Mouse (Mus musculus) midbrain, embryonic 15.5 days (tissue): ENCODE measurements around the gene Mis18a. TPM values are rescaled to one million over a fixed set of nuclear protein-coding genes. Genes with fewer than 3 reads are reported as not detected.

Experiments used
- ATAC-seq: fragments of 200-750 bp; cut with Nextera tagmentation; replicated peaks from 2 replicates; pipeline ENCODE4 v1.8.0; 2017; ENCODE audit warnings: moderate TSS enrichment
- H3K27ac ChIP-seq: fragments of 300-500 bp; sonication (generic); 2 replicates; pipeline ENCODE4 v1.5.1; 2015; ENCODE audit warnings: mild to moderate bottlenecking, inconsistent platforms
- H3K27me3 ChIP-seq: fragments of 300-500 bp; sonication (generic); replicated peaks from 2 replicates; pipeline ENCODE4 v1.6.1; 2015; ENCODE audit warnings: inconsistent platforms
- H3K36me3 ChIP-seq: fragments of 300-500 bp; sonication (generic); replicated peaks from 2 replicates; pipeline ENCODE4 v1.6.1; 2015; ENCODE audit warnings: inconsistent platforms
- H3K4me1 ChIP-seq: fragments of 300-500 bp; sonication (generic); 2 replicates; pipeline ENCODE4 v1.6.1; 2015; ENCODE audit warnings: inconsistent platforms
- H3K4me2 ChIP-seq: fragments of 300-500 bp; sonication (generic); 2 replicates; pipeline ENCODE4 v1.6.1; 2015; ENCODE audit warnings: inconsistent platforms, mild to moderate bottlenecking, moderate library complexity
- H3K4me3 ChIP-seq: fragments of 300-500 bp; sonication (generic); 2 replicates; pipeline ENCODE4 v1.5.1; 2015; ENCODE audit warnings: mild to moderate bottlenecking, inconsistent platforms
- H3K9ac ChIP-seq: fragments of 300-500 bp; sonication (generic); 2 replicates; pipeline ENCODE4 v1.6.1; 2015; ENCODE audit warnings: mild to moderate bottlenecking, inconsistent platforms
- H3K9me3 ChIP-seq: fragments of 300-500 bp; sonication (generic); 2 replicates; pipeline ENCODE4 v1.6.1; 2016; ENCODE audit warnings: inconsistent platforms
- WGBS: fragments of 180-500 bp; shearing (Covaris S2); methylation state at CpG from one replicate; pipeline ENCODE4 v1.1.7; 2015; ENCODE audit warnings: mixed read lengths; 5-methylcytosine and 5-hydroxymethylcytosine counted together
- polyA plus RNA-seq: library from polyadenylated mRNA; unstranded; fragments of >200 nt; fragmentation: Nextera tagmentation; extraction: Ambion mirVana; gene quantifications from 2 replicates; pipeline ENCODE4 v1.2.1, GENCODE M21; 2015

Gene Mis18a
- polyA plus RNA-seq, 1 experiment from 2014 or later, result 28.7 TPM

- no peak overlapping the region for H3K27ac ChIP-seq
- ATAC-seq, result no peak
- 95% methylated on average over 6 of the region's 6 CpGs for WGBS
Observed at GRCm38 (mm10) chr16:90674651-90675050, 52.6 kb downstream of the Mis18a start.

GRCm38 (mm10) chr16:90673507-90674354 lies 53.5 kb downstream of the Mis18a start:
- H3K9me3 ChIP-seq, result no peaks in the 10 kb centered on the region
- no peaks in the 10 kb centered on the region for H3K36me3 ChIP-seq
- ATAC-seq, result no peak
- no peak overlapping the region for H3K4me2 ChIP-seq
- no peak overlapping the region for H3K9ac ChIP-seq
- no peaks in the 10 kb centered on the region for H3K4me1 ChIP-seq
- H3K4me3 ChIP-seq, result no peak overlapping the region
- no peaks in the 10 kb centered on the region for H3K27me3 ChIP-seq
- no peak overlapping the region for H3K27ac ChIP-seq
- WGBS, result 87% methylated on average over 21 of the region's 21 CpGs

More at GRCm38 (mm10) chr16:90674651-90675050, 52.6 kb downstream of the Mis18a start:
- H3K4me3 ChIP-seq, result no peak overlapping the region
- no peaks in the 10 kb centered on the region for H3K4me1 ChIP-seq
- no peak overlapping the region for H3K4me2 ChIP-seq
- H3K9ac ChIP-seq, result no peak overlapping the region
- H3K27me3 ChIP-seq, result no peaks in the 10 kb centered on the region
- H3K9me3 ChIP-seq, result no peaks in the 10 kb centered on the region
- no peaks in the 10 kb centered on the region for H3K36me3 ChIP-seq

Other genes with a start within 250 kb of the Mis18a start
- 0.17 and 0.41 TPM in 2 replicates for gene Mrap, start 10.8 kb upstream of the Mis18a start, polyA plus RNA-seq
- 9.8 and 10.4 TPM in 2 replicates for gene Urb1, start 83.0 kb upstream of the Mis18a start, polyA plus RNA-seq
- gene Eva1c, start 99.3 kb upstream of the Mis18a start, polyA plus RNA-seq, result 2.5 and 5.0 TPM in 2 replicates
- gene Cfap298, start 207.7 kb upstream of the Mis18a start, polyA plus RNA-seq, result 53.9 TPM in 2 replicates